Mouse (Mus musculus) embryonic stem cell, embryonic (primary cell): ENCODE data around the gene Kif3c.

Source experiments
- CTCF ChIA-PET, 4 experiments: fragments of 300-600 bp in 2 of 4; fragments of 350-600 bp in 2 of 4; sonication (Branson Sonifier 250); formaldehyde crosslinking; loops; one replicate each; lab custom pipeline; 2022; ENCODE audit warnings: inconsistent platforms in 2 of 4; lab: Charles Lee
- POLR2A ChIA-PET, 4 experiments: fragments of 300-600 bp in 2 of 4; fragments of 350-600 bp in 2 of 4; sonication (Branson Sonifier 250); formaldehyde crosslinking; loops; one replicate each; lab custom pipeline; 2022; ENCODE audit warnings: antibody characterized with exemption in 4 of 4, inconsistent platforms in 1 of 4; lab: Charles Lee

Gene Kif3c

GRCm38 (mm10) chr12:3365449-3366189, 687 bp downstream of the Kif3c start:
- POLR2A ChIA-PET = interaction anchor here in 2 of 4 experiments (1.1 to 3.3 kb wide), 10 partner anchors 12 to 113 kb away, joined by 3 to 14 read pairs (median 4); partner anchors contain the start of genes Asxl2 (in 1 of the 2) and Rab10 (in 1 of the 2)

GRCm38 (mm10) chr12:3366190-3366956, 1.4 kb downstream of the Kif3c start:
- ChIA-PET CTCF (interaction anchor here (0.6 to 2.0 kb wide), 5 partner anchors 24 to 113 kb away, joined by 3 to 6 read pairs (median 3); no protein-coding TSS in a partner anchor), POLR2A (interaction anchor here in 3 of 4 experiments (1.1 to 3.3 kb wide), 12 partner anchors 11 to 113 kb away, joined by 3 to 14 read pairs (median 4); partner anchors contain the start of genes Rab10 (in 2 of the 3) and Asxl2 (in 1 of the 3))

More at GRCm38 (mm10) chr12:3365449-3366189, 687 bp downstream of the Kif3c start:
- CTCF ChIA-PET = interaction anchor here in 1 of 4 experiments (1.1 to 2.0 kb wide), 2 partner anchors 25 to 112 kb away, joined by 3 to 6 read pairs; no protein-coding TSS in a partner anchor

GRCm38 (mm10) chr12:3366957-3367260, 2.0 kb downstream of the Kif3c start:
- ChIA-PET POLR2A (interaction anchor here in 3 of 4 experiments (1.1 to 3.3 kb wide), 9 partner anchors 18 to 114 kb away, joined by 3 to 14 read pairs (median 4); partner anchors contain the start of gene Rab10 (in 2 of the 3)), CTCF (interaction anchor here in 3 of 4 experiments (0.6 to 2.0 kb wide), 3 partner anchors 24 to 84 kb away, joined by 3 to 6 read pairs (median 3); no protein-coding TSS in a partner anchor)

GRCm38 (mm10) chr12:3368771-3369170, 3.8 kb downstream of the Kif3c start:
- ChIA-PET CTCF (interaction anchor here in 1 of 4 experiments (1.2 kb wide), 1 partner anchor 22 kb away, joined by 3 read pairs; no protein-coding TSS in a partner anchor), POLR2A (no interaction called here)

DNA sequence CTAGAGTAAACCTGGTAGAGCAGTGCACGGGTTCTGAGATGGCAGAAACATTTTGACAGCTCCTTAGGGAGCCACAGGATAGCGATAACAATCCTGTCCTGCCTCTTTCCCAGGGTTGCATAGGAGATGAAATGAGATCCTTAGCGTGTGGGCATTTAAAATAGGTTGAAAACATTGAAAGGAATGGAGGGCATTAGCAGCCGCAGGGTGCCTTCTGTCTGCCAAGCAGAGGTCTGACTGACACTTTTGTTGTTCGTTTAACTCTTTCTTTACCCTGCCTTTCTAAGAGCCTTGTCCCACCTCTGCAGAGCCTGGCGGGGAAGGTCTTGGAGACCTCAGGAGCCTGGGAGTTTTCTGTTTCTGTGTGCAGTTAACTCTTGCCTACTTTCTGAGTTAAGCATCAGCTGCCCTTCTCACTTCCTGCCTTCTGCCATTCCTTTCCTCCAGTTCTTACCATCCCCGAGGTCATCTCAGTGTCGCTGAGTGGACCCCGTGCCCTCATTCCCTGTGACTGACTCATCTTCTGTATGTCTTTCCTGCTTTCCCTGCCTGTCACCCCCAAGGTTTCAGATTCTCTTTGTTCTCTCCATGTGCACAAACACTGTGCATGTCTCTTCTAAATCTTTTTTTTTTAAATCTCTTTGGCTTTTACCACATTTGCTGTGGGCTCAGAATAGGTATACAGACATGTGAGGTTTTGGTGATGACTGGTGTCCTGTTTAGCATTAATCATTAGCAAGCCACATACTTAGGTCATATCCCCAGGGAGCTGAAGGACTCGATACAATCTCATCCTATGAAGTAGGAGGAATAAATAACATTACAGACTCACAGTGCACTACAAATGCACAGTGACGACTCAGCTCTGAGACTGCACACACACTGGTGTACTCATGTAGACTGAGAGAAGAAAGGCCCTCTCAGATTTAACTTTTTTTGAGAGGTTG, 6.3 kb downstream of the Kif3c start:
- POLR2A ChIA-PET = no interaction called here
- CTCF ChIA-PET = no interaction called here

- ChIA-PET CTCF (no interaction called here), POLR2A (interaction anchor here in 1 of 4 experiments (0.9 kb wide), 1 partner anchor 19 kb away, joined by 3 read pairs; no protein-coding TSS in a partner anchor)
Measured at GRCm38 (mm10) chr12:3371991-3372390, 7.1 kb downstream of the Kif3c start.

- ChIA-PET POLR2A (interaction anchor here in 1 of 4 experiments (1.3 to 1.6 kb wide), 3 partner anchors 11 to 14 kb away, joined by 3 to 4 read pairs (median 4); no protein-coding TSS in a partner anchor), CTCF (no interaction called here)
Measured at GRCm38 (mm10) chr12:3373566-3373965, 8.6 kb downstream of the Kif3c start.

- ChIA-PET POLR2A (interaction anchor here in 1 of 4 experiments (1.6 kb wide), 1 partner anchor 12 kb away, joined by 4 read pairs; no protein-coding TSS in a partner anchor), CTCF (interaction anchor here in 1 of 4 experiments (0.6 kb wide), 1 partner anchor 1943 kb away, joined by 8 read pairs; no protein-coding TSS in a partner anchor)
Measured at GRCm38 (mm10) chr12:3374552-3374951, 9.6 kb downstream of the Kif3c start.

GRCm38 (mm10) chr12:3377190-3377589, 12.3 kb downstream of the Kif3c start:
- ChIA-PET POLR2A (interaction anchor here in 1 of 4 experiments (0.8 kb wide), 1 partner anchor 11 kb away, joined by 3 read pairs; no protein-coding TSS in a partner anchor), CTCF (interaction anchor here in 3 of 4 experiments (0.6 to 1.1 kb wide), 4 partner anchors 13 to 677 kb away, joined by 3 to 5 read pairs (median 3); no protein-coding TSS in a partner anchor)

DNA sequence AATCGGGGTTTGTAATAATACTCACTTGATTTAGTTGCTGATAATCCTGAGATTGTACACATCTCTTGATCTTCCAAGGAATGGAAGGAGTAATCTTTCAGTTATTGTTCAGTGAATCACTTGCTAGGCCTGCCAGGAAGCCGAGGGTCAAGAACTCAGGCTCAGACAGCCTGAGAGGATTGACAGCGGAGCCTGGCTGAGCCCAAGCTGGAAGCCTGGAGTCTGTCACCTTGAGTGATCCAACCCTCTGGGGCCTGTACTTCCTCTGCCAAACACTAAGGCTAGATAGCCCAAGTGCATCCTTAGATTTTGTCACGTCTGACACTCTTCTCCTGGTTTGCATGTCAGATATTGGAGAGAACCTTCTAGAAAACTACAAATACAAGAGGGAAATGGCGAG, 12.8 kb downstream of the Kif3c start:
- POLR2A ChIA-PET = interaction anchor here in 1 of 4 experiments (0.8 kb wide), 1 partner anchor 12 kb away, joined by 3 read pairs; no protein-coding TSS in a partner anchor
- CTCF ChIA-PET = interaction anchor here in 2 of 4 experiments (0.7 to 1.1 kb wide), 3 partner anchors 13 to 76 kb away, joined by 3 read pairs; no protein-coding TSS in a partner anchor

GRCm38 (mm10) chr12:3384860-3385259, 19.9 kb downstream of the Kif3c start:
- ChIA-PET CTCF (no interaction called here), POLR2A (interaction anchor here in 2 of 4 experiments (0.8 to 1.7 kb wide), 2 partner anchors 12 to 19 kb away, joined by 3 read pairs; no protein-coding TSS in a partner anchor)

- POLR2A ChIA-PET = interaction anchor here in 2 of 4 experiments (0.8 to 1.7 kb wide), 3 partner anchors 12 to 46 kb away, joined by 3 read pairs; no protein-coding TSS in a partner anchor
- CTCF ChIA-PET = no interaction called here
Measured at GRCm38 (mm10) chr12:3385271-3385670, 20.3 kb downstream of the Kif3c start.

DNA sequence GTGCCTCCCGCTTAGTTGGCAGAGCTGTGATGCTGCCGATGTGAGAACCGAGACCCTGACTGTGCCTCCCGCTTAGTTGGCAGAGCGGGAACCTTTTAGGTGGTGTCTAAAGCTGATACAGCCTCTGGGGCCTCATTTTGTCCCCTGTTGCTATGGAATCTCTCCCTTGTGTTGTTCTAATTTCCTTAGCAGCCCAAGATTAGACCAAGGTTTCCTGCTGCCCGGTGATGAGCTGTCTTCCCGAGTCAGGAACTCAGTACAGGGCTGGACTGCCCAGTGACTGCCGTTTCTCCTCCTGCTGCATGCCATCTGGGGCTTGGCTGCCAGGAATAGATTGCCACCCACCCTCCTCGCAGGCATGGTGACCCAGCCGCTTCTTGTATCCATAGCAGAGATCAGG, 21.0 kb downstream of the Kif3c start:
- CTCF ChIA-PET = no interaction called here
- POLR2A ChIA-PET = interaction anchor here in 1 of 4 experiments (0.8 to 1.2 kb wide), 2 partner anchors 45 to 76 kb away, joined by 3 read pairs; partner anchors contain the start of gene Rab10

- POLR2A ChIA-PET = interaction anchor here in 2 of 4 experiments (0.7 to 3.2 kb wide), 11 partner anchors 13 to 254 kb away, joined by 3 to 9 read pairs (median 5); partner anchors contain the start of genes Asxl2 (in 1 of the 2) and Rab10 (in 1 of the 2)
- CTCF ChIA-PET = interaction anchor here in 2 of 4 experiments (0.6 to 0.9 kb wide), 3 partner anchors 135 to 504 kb away, joined by 3 to 5 read pairs (median 3); no protein-coding TSS in a partner anchor
Measured at GRCm38 (mm10) chr12:3387891-3388290, 23.0 kb downstream of the Kif3c start.

- ChIA-PET POLR2A (interaction anchor here in 1 of 4 experiments (0.8 to 3.2 kb wide), 7 partner anchors 8 to 154 kb away, joined by 3 to 10 read pairs (median 4); partner anchors contain the start of gene Asxl2), CTCF (interaction anchor here in 2 of 4 experiments (1.5 to 2.2 kb wide), 2 partner anchors 79 to 153 kb away, joined by 4 to 8 read pairs; partner anchors contain the start of gene Rab10 (in 1 of the 2))
Measured at GRCm38 (mm10) chr12:3389394-3389793, 24.5 kb downstream of the Kif3c start.

GRCm38 (mm10) chr12:3390071-3390470, 25.1 kb downstream of the Kif3c start:
- POLR2A ChIA-PET = interaction anchor here in 2 of 4 experiments (0.8 to 3.2 kb wide), 10 partner anchors 9 to 154 kb away, joined by 3 to 10 read pairs (median 4); partner anchors contain the start of genes Asxl2 (in 1 of the 2) and Rab10 (in 1 of the 2)

More at GRCm38 (mm10) chr12:3390071-3390470, 25.1 kb downstream of the Kif3c start:
- CTCF ChIA-PET = interaction anchor here in 3 of 4 experiments (0.7 to 2.2 kb wide), 13 partner anchors 9 to 154 kb away, joined by 3 to 8 read pairs (median 4); partner anchors contain the start of gene Rab10 (in 1 of the 3)
